Mouse (Mus musculus) gastrocnemius, adult 18-20 months (tissue): ENCODE measurements around the gene Figla. TPM values are rescaled to one million over a fixed set of nuclear protein-coding genes. Genes with fewer than 3 reads are reported as not detected.

Experiments used
- DNase-seq: peaks from one replicate; pipeline ENCODE4 v3.0.0; 2021; ENCODE audit warnings: low spot score
- total RNA-seq, 2 experiments: library from RNA; stranded (reverse); gene quantifications; 2 replicates each; pipeline ENCODE4 v1.2.3; 2021

Gene Figla
- total RNA-seq, 2 experiments from 2014 or later: not detected

- DNase-seq: no peak
These were observed 53.9 kb downstream of the Figla start for GRCm38 (mm10) chr6:86069856-86070255.

DNA sequence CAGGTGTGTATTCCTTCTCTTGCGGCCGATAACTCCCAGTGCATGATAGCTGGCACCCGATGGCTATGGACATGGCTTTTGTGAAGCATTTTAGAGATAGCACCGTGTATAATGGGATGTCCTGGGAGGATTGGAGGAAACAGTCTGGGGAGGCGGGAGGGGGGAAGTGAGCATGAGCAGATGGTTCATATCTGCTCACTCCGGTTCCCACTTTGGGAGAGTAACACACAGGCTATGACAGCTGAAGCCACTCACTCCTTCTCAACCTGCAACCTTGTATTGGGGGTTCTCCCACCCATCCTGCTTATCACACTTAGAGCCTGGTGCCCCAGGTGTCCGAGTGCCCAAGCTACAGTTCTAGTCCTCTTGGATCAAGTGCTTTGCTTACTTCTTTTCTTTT lies 54.3 kb downstream of the Figla start:
- DNase-seq: no peak

Other genes with a start within 250 kb of the Figla start
- not detected for gene Nat8f6, start 195.2 kb upstream of the Figla start, total RNA-seq
- not detected for gene Nat8f5, start 195.2 kb upstream of the Figla start, total RNA-seq
- gene Nat8, start 184.1 kb upstream of the Figla start, total RNA-seq: not detected
- under 1 TPM in 1 of 2 experiments, not detected in 1; 0.17 TPM for gene Nat8f2, start 147.0 kb upstream of the Figla start, total RNA-seq
- gene Nat8f4, start 111.3 kb upstream of the Figla start, total RNA-seq: under 1 TPM; 0.21 to 0.31 TPM
- 10 to 100 TPM; 15.5 to 16.3 TPM for gene Tprkb, start 104.3 kb upstream of the Figla start, total RNA-seq
- 1 to 10 TPM; 1.4 to 1.8 TPM for gene Nat8f1, start 100.5 kb upstream of the Figla start, total RNA-seq
- 10 to 100 TPM; 24.0 to 27.7 TPM for gene Dusp11, start 54.5 kb upstream of the Figla start, total RNA-seq
- gene Add2, start 12.5 kb downstream of the Figla start, total RNA-seq: not detected
- gene Tgfa, start 179.1 kb downstream of the Figla start, total RNA-seq: under 1 TPM; 0.27 to 0.36 TPM